Mouse (Mus musculus) embryonic facial prominence, embryonic 13.5 days (tissue): Measurements from ENCODE around the gene Ppp1r12b. TPM values are rescaled to one million over a fixed set of nuclear protein-coding genes. Genes with fewer than 3 reads are reported as not detected.

Source experiments
- ATAC-seq: fragments of 200-750 bp; cut with Nextera tagmentation; 2 replicates; pipeline ENCODE4 v1.8.0; 2017; ENCODE audit warnings: low read depth; ENCODE audit not compliant: insufficient number of reproducible peaks, insufficient read depth, low FRiP score, low TSS enrichment
- H3K27ac ChIP-seq: fragments of 300-500 bp; sonication (generic); 2 replicates; pipeline ENCODE4 v1.5.1; 2015; ENCODE audit warnings: moderate library complexity, mild to moderate bottlenecking, inconsistent platforms
- H3K27me3 ChIP-seq: fragments of 300-500 bp; sonication (generic); 2 replicates; pipeline ENCODE4 v1.6.1; 2015; ENCODE audit warnings: mild to moderate bottlenecking, inconsistent platforms
- H3K36me3 ChIP-seq: fragments of 300-500 bp; sonication (generic); 2 replicates; pipeline ENCODE4 v1.6.1; 2015; ENCODE audit warnings: mild to moderate bottlenecking, inconsistent platforms
- H3K4me1 ChIP-seq: fragments of 300-500 bp; sonication (generic); 2 replicates; pipeline ENCODE4 v1.6.1; 2015; ENCODE audit warnings: inconsistent platforms
- H3K4me2 ChIP-seq: fragments of 300-500 bp; sonication (generic); 2 replicates; pipeline ENCODE4 v1.6.1; 2015; ENCODE audit warnings: moderate library complexity, mild to moderate bottlenecking, inconsistent platforms
- H3K4me3 ChIP-seq: fragments of 300-500 bp; sonication (generic); 2 replicates; pipeline ENCODE4 v1.5.1; 2015; ENCODE audit warnings: mild to moderate bottlenecking, inconsistent platforms
- H3K9ac ChIP-seq: fragments of 300-500 bp; sonication (generic); 2 replicates; pipeline ENCODE4 v1.6.1; 2015; ENCODE audit warnings: mild to moderate bottlenecking, inconsistent platforms
- H3K9me3 ChIP-seq: fragments of 300-500 bp; sonication (generic); 2 replicates; pipeline ENCODE4 v1.6.1; 2016; ENCODE audit warnings: inconsistent platforms
- WGBS: fragments of 180-500 bp; shearing (Covaris S2); methylation state at CpG from one replicate; pipeline ENCODE4 v1.1.7; 2015; ENCODE audit warnings: mixed read lengths; 5-methylcytosine and 5-hydroxymethylcytosine counted together
- polyA plus RNA-seq: library from polyadenylated mRNA; unstranded; fragments of >200 nt; fragmentation: Nextera tagmentation; extraction: Ambion mirVana; gene quantifications from 2 replicates; pipeline ENCODE4 v1.2.1, GENCODE M21; 2015

Ppp1r12b gene
- polyA plus RNA-seq, 1 experiment from 2014 or later: 9.9 TPM

- Histone ChIP-seq H3K4me1 (peaks cover 18% of the 10 kb centered on the region), H3K9me3 (no peaks in the 10 kb centered on the region), H3K27ac (no peak overlapping the region), H3K27me3 (peaks cover 23% of the 10 kb centered on the region), H3K9ac (peak overlapping the region; percentile 71), H3K36me3 (no peaks in the 10 kb centered on the region), H3K4me2 (peak overlapping the region; percentile 83), H3K4me3 (peak overlapping the region; percentile 45)
- 30% methylated on average over 47 of the region's 48 CpGs for WGBS
- ATAC-seq: peak; percentile 39; the same call in 1 of the 2 replicates
Measured at GRCm38 (mm10) chr1:134987173-134987961, 31.6 kb upstream of the Ppp1r12b start.

- 54% methylated on average over 1 of the region's 1 CpGs for WGBS
- Histone ChIP-seq H3K36me3 (peaks cover 50% of the 10 kb centered on the region), H3K27ac (no peak overlapping the region), H3K9me3 (no peaks in the 10 kb centered on the region), H3K27me3 (no peaks in the 10 kb centered on the region), H3K4me1 (peaks cover 14% of the 10 kb centered on the region), H3K4me3 (no peak overlapping the region), H3K9ac (no peak overlapping the region), H3K4me2 (no peak overlapping the region)
- no peak for ATAC-seq
Measured at GRCm38 (mm10) chr1:134972920-134973319, 17.2 kb upstream of the Ppp1r12b start.

- WGBS: 95% methylated on average over 2 of the region's 2 CpGs
- no peaks in the 10 kb centered on the region for H3K9me3 ChIP-seq
- no peak for ATAC-seq
Measured at GRCm38 (mm10) chr1:134965430-134965829, 9.7 kb upstream of the Ppp1r12b start.

GRCm38 (mm10) chr1:134962821-134963220 is 7.1 kb upstream of the Ppp1r12b start:
- H3K9ac ChIP-seq: peak overlapping the region; percentile 76
- no peak for ATAC-seq
- H3K27ac ChIP-seq: peak overlapping the region; percentile 48; the same call in 1 of the 2 replicates
- H3K4me2 ChIP-seq: peak overlapping the region; percentile 72
- no peaks in the 10 kb centered on the region for H3K36me3 ChIP-seq
- peaks cover 17% of the 10 kb centered on the region for H3K4me1 ChIP-seq
- 3% methylated on average over 11 of the region's 11 CpGs for WGBS
- H3K27me3 ChIP-seq: no peaks in the 10 kb centered on the region
- H3K4me3 ChIP-seq: peak overlapping the region; percentile 74
- H3K9me3 ChIP-seq: no peaks in the 10 kb centered on the region

More at GRCm38 (mm10) chr1:134965430-134965829, 9.7 kb upstream of the Ppp1r12b start:
- Histone ChIP-seq H3K4me2 (no peak overlapping the region), H3K4me1 (peaks cover 17% of the 10 kb centered on the region), H3K4me3 (no peak overlapping the region), H3K27ac (no peak overlapping the region), H3K9ac (no peak overlapping the region), H3K27me3 (no peaks in the 10 kb centered on the region), H3K36me3 (peaks cover 22% of the 10 kb centered on the region)

GRCm38 (mm10) chr1:134962053-134962803 is 6.5 kb upstream of the Ppp1r12b start, which contains the start of gene Ube2t:
Gene Ube2t (plus strand): TSS chr1:134962565.
- ATAC-seq: peak; percentile 99

GRCm38 (mm10) chr1:134960634-134961033 is 4.9 kb upstream of the Ppp1r12b start:
- ATAC-seq: no peak
- no peaks in the 10 kb centered on the region for H3K9me3 ChIP-seq
- H3K4me2 ChIP-seq: no peak overlapping the region
- no peak overlapping the region for H3K4me3 ChIP-seq
- H3K27ac ChIP-seq: no peak overlapping the region
- H3K36me3 ChIP-seq: no peaks in the 10 kb centered on the region
- H3K4me1 ChIP-seq: peaks cover 14% of the 10 kb centered on the region
- WGBS: 63% methylated on average over 7 of the region's 7 CpGs
- H3K9ac ChIP-seq: no peak overlapping the region
- H3K27me3 ChIP-seq: no peaks in the 10 kb centered on the region

More at GRCm38 (mm10) chr1:134962053-134962803, 6.5 kb upstream of the Ppp1r12b start, which contains the start of gene Ube2t:
- Histone ChIP-seq H3K9me3 (no peaks in the 10 kb centered on the region), H3K9ac (peak within 1 kb of the TSS; percentile 76), H3K4me2 (peak within 1 kb of the TSS; percentile 72), H3K27me3 (no peaks in the 10 kb centered on the region), H3K27ac (peak within 1 kb of the TSS; percentile 48; the same call in 1 of the 2 replicates), H3K4me3 (peak within 1 kb of the TSS; percentile 74), H3K36me3 (no peaks in the 10 kb centered on the region), H3K4me1 (peaks cover 14% of the 10 kb centered on the region)
- WGBS: 3% methylated on average over 50 of the region's 50 CpGs

- H3K9ac ChIP-seq: peak overlapping the region; percentile 87
- no peaks in the 10 kb centered on the region; the same call in 1 of the 2 replicates for H3K36me3 ChIP-seq
- ATAC-seq: 0 out of 2 replicates have a peak, but pooled peaks have one; percentile 41
- H3K27ac ChIP-seq: peak overlapping the region; percentile 85
- H3K27me3 ChIP-seq: no peaks in the 10 kb centered on the region
- H3K9me3 ChIP-seq: no peaks in the 10 kb centered on the region
- peak overlapping the region; percentile 81 for H3K4me3 ChIP-seq
- peak overlapping the region; percentile 80 for H3K4me2 ChIP-seq
- WGBS: 6% methylated on average over 16 of the region's 16 CpGs
- peaks cover 13% of the 10 kb centered on the region for H3K4me1 ChIP-seq
Measured at GRCm38 (mm10) chr1:134955050-134955636, 599 bp downstream of the Ppp1r12b start.

GRCm38 (mm10) chr1:134949946-134950345 is 5.8 kb downstream of the Ppp1r12b start:
- Histone ChIP-seq H3K4me1 (peaks cover 9% of the 10 kb centered on the region), H3K4me2 (no peak overlapping the region), H3K27ac (no peak overlapping the region), H3K4me3 (no peak overlapping the region), H3K9me3 (no peaks in the 10 kb centered on the region), H3K36me3 (peaks cover 7% of the 10 kb centered on the region), H3K27me3 (no peaks in the 10 kb centered on the region), H3K9ac (no peak overlapping the region)
- WGBS: 91% methylated on average over 3 of the region's 3 CpGs
- no peak for ATAC-seq

GRCm38 (mm10) chr1:134947590-134947989 is 8.2 kb downstream of the Ppp1r12b start:
- Histone ChIP-seq H3K4me2 (no peak overlapping the region), H3K36me3 (peaks cover 7% of the 10 kb centered on the region), H3K27me3 (no peaks in the 10 kb centered on the region), H3K4me3 (no peak overlapping the region), H3K9me3 (no peaks in the 10 kb centered on the region), H3K27ac (no peak overlapping the region), H3K9ac (no peak overlapping the region), H3K4me1 (no peaks in the 10 kb centered on the region; the same call in 1 of the 2 replicates)
- no peak for ATAC-seq
- WGBS: 79% methylated on average over 7 of the region's 7 CpGs

GRCm38 (mm10) chr1:134942898-134943297 is 12.8 kb downstream of the Ppp1r12b start:
- H3K27ac ChIP-seq: no peak overlapping the region
- H3K27me3 ChIP-seq: no peaks in the 10 kb centered on the region
- no peaks in the 10 kb centered on the region for H3K9me3 ChIP-seq
- 91% methylated on average over 2 of the region's 2 CpGs for WGBS
- no peak overlapping the region for H3K4me3 ChIP-seq
- H3K4me1 ChIP-seq: no peaks in the 10 kb centered on the region
- ATAC-seq: no peak
- no peak overlapping the region for H3K9ac ChIP-seq
- peaks cover 4% of the 10 kb centered on the region for H3K36me3 ChIP-seq
- H3K4me2 ChIP-seq: no peak overlapping the region

- no peaks in the 10 kb centered on the region for H3K9me3 ChIP-seq
- ATAC-seq: no peak
- WGBS: 50% methylated on average over 4 of the region's 4 CpGs
Measured at GRCm38 (mm10) chr1:134940863-134941262, 14.9 kb downstream of the Ppp1r12b start.

More at GRCm38 (mm10) chr1:134940863-134941262, 14.9 kb downstream of the Ppp1r12b start:
- H3K36me3 ChIP-seq: no peaks in the 10 kb centered on the region
- no peak overlapping the region for H3K4me3 ChIP-seq
- H3K9ac ChIP-seq: no peak overlapping the region
- H3K4me1 ChIP-seq: no peaks in the 10 kb centered on the region
- no peaks in the 10 kb centered on the region for H3K27me3 ChIP-seq
- no peak overlapping the region for H3K27ac ChIP-seq
- H3K4me2 ChIP-seq: no peak overlapping the region
